In the genomic region with DNA sequence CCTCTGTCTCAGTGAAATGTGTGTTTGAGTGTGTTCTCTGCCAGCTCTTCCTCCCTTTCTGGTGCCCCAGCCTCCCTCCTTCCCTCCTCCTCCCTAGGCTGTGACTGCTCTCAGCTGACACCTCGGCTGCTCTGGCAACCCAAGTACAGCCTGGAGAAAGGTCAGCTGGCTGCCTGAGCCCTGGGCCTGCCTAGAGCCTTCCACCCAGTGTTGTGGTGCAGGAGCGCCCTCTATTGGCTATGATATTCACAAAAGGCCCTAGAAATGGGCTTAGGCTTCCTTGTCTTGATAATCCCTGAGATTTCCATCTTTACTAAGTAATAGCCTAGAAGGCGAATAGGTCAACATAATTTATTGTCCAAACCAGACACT, we compare ENCODE assay signal across 8 mouse cellular contexts.
DNase-seq lines count a peak whose midpoint lies in the region; ATAC-seq and TF ChIP-seq lines count a peak whose summit lies in the region.

No protein-coding gene starts in this region.

- peaks cover 11% of the 10 kb centered on the region; the same call in 1 of the 2 replicates for H3K4me1 ChIP-seq in cerebellum, adult 2 months (ENCODE audit: control insufficient read depth, insufficient read depth, low read length)
- no peaks in the 10 kb centered on the region for H3K4me1 ChIP-seq in forebrain, postnatal 0 days (ENCODE audit: insufficient read depth)
- H3K4me1 ChIP-seq in liver, embryonic 12.5 days, result no peaks in the 10 kb centered on the region
- H3K4me1 ChIP-seq in neural tube, embryonic 14.5 days (ENCODE audit: control insufficient read depth, insufficient read depth, low read length), result no peaks in the 10 kb centered on the region

- no peaks in the 10 kb centered on the region for H3K27me3 ChIP-seq in Patski
- no peaks in the 10 kb centered on the region for H3K27me3 ChIP-seq in cerebellum, adult 2 months (ENCODE audit: control insufficient read depth, insufficient read depth, low read length)
- no peaks in the 10 kb centered on the region for H3K27me3 ChIP-seq in forebrain, postnatal 0 days (ENCODE audit: insufficient read depth, low read length)
- no peaks in the 10 kb centered on the region for H3K27me3 ChIP-seq in liver, embryonic 12.5 days (replicated peaks)
- H3K27me3 ChIP-seq in neural tube, embryonic 14.5 days (ENCODE audit: control insufficient read depth, insufficient read depth, low read length), result no peaks in the 10 kb centered on the region

- no peak overlapping the region for H3K4me2 ChIP-seq in forebrain, postnatal 0 days (ENCODE audit: low read depth)
- no peak overlapping the region for H3K4me2 ChIP-seq in liver, embryonic 12.5 days
- no peak overlapping the region for H3K4me2 ChIP-seq in neural tube, embryonic 14.5 days (ENCODE audit: low read depth, low read length)

- TF ChIP-seq POLR2A in cerebellum, adult 2 months (IDR thresholded peaks at IDR 0.05; ENCODE audit: borderline replicate concordance, insufficient read depth, low read length), result no peak

- intact Hi-C loops in heart, postnatal 14 days (cut with DNase I), result loop anchor here (2.0 to 5.0 kb wide), 4 partner anchors 91 to 974 kb away; no protein-coding TSS in a partner anchor

- H3K9ac ChIP-seq in forebrain, postnatal 0 days, result no peak overlapping the region
- no peak overlapping the region for H3K9ac ChIP-seq in liver, embryonic 12.5 days
- no peak overlapping the region for H3K9ac ChIP-seq in neural tube, embryonic 14.5 days (replicated peaks; ENCODE audit: low read depth, low read length)

- CTCF ChIA-PET in Patski (lab: Charles Lee), result interaction anchor here (0.7 to 1.4 kb wide), 5 partner anchors 8 to 968 kb away, joined by 3 to 5 read pairs (median 3); no protein-coding TSS in a partner anchor

- no peak overlapping the region for H3K4me3 ChIP-seq in cerebellum, adult 2 months (replicated peaks; ENCODE audit: insufficient read depth, low read depth, low read length)
- H3K4me3 ChIP-seq in forebrain, postnatal 0 days (ENCODE audit: low read depth, low read length), result no peak overlapping the region
- no peak overlapping the region for H3K4me3 ChIP-seq in liver, embryonic 12.5 days
- no peak overlapping the region for H3K4me3 ChIP-seq in neural tube, embryonic 14.5 days (ENCODE audit: low read depth, low read length)

- DNase-seq in Patski (ENCODE audit: low read depth, low spot score), result peak; percentile 60
- DNase-seq in cerebellum, adult 2 months, result peak; percentile 85 to 93
- peak; percentile 85 for DNase-seq in forebrain, postnatal 0 days
- DNase-seq in heart, postnatal 14 days, result peak; percentile 80 to 92
- DNase-seq in kidney, postnatal 4 days, result peak; percentile 87 to 92
- peak; percentile 90 for DNase-seq in urinary bladder, postnatal 14 days (ENCODE audit: low spot score)

- POLR2A ChIA-PET in Patski (lab: Charles Lee), result no interaction called here

- no peaks in the 10 kb centered on the region for H3K36me3 ChIP-seq in forebrain, postnatal 0 days (ENCODE audit: insufficient read depth)
- no peaks in the 10 kb centered on the region for H3K36me3 ChIP-seq in liver, embryonic 12.5 days
- H3K36me3 ChIP-seq in neural tube, embryonic 14.5 days (ENCODE audit: control insufficient read depth, insufficient read depth, low read length), result no peaks in the 10 kb centered on the region

- peak; percentile 89 for TF ChIP-seq CTCF in Patski (IDR thresholded peaks at IDR 0.05)
- TF ChIP-seq CTCF in cerebellum, adult 2 months (IDR thresholded peaks at IDR 0.05; ENCODE audit: borderline replicate concordance, insufficient read depth, low read depth, low read length), result peak; percentile 87
- TF ChIP-seq CTCF in forebrain, postnatal 0 days (IDR thresholded peaks at IDR 0.05; ENCODE audit: low read depth), result peak; percentile 87

- peak; percentile 97 for ATAC-seq in Patski
- peak; percentile 98 for ATAC-seq in forebrain, postnatal 0 days
- ATAC-seq in liver, embryonic 12.5 days, result peak; percentile 52; the same call in 1 of the 2 replicates
- peak; percentile 99 for ATAC-seq in neural tube, embryonic 14.5 days (ENCODE audit: low read depth)

- 4% methylated on average over 3 of the region's 3 CpGs for WGBS in cerebellum, adult 2 months
- 5% methylated on average over 3 of the region's 3 CpGs for WGBS in forebrain, postnatal 0 days
- 5% methylated on average over 3 of the region's 3 CpGs for WGBS in liver, embryonic 12.5 days (ENCODE audit: insufficient replicate concordance)
- 2% methylated on average over 3 of the region's 3 CpGs for WGBS in neural tube, embryonic 14.5 days

- no peak overlapping the region for H3K27ac ChIP-seq in cerebellum, adult 2 months (ENCODE audit: insufficient read depth, low read length)
- no peak overlapping the region for H3K27ac ChIP-seq in forebrain, postnatal 0 days (ENCODE audit: low read depth, low read length)
- H3K27ac ChIP-seq in liver, embryonic 12.5 days, result no peak overlapping the region
- H3K27ac ChIP-seq in neural tube, embryonic 14.5 days (ENCODE audit: low read depth, low read length), result no peak overlapping the region

- in situ Hi-C loops in Patski (cut with MboI; ENCODE audit: low pct_unique_long_range_greater_than_20kb), result loop anchor here (10.0 kb wide), 1 partner anchor 292 kb away; no protein-coding TSS in a partner anchor

- no peaks in the 10 kb centered on the region for H3K9me3 ChIP-seq in forebrain, postnatal 0 days (ENCODE audit: low read length)
- no peaks in the 10 kb centered on the region for H3K9me3 ChIP-seq in liver, embryonic 12.5 days (replicated peaks)
- no peaks in the 10 kb centered on the region for H3K9me3 ChIP-seq in neural tube, embryonic 14.5 days (ENCODE audit: control insufficient read depth, low read length)
